Mouse (Mus musculus): ENCODE measurements around the gene Nfkbid. TPM values are rescaled to one million over a fixed set of nuclear protein-coding genes. Genes with fewer than 3 reads are reported as not detected.

Nfkbid gene
- polyA plus RNA-seq, 1 experiment from 2014 or later: 3.2 TPM

GRCm38 (mm10) chr7:30435156-30435555, 13.6 kb downstream of the Nfkbid start:
- no peaks in the 10 kb centered on the region for H3K9me3 ChIP-seq (ENCODE audit: control insufficient read depth, low read length)
- WGBS: 48% methylated on average over 9 of the region's 9 CpGs
- no peak overlapping the region for H3K9ac ChIP-seq (ENCODE audit: low read length)
- no peak overlapping the region for H3K4me3 ChIP-seq (ENCODE audit: low read depth, low read length)
- H3K27ac ChIP-seq (ENCODE audit: low read depth): no peak overlapping the region
- H3K36me3 ChIP-seq (ENCODE audit: control insufficient read depth, insufficient read depth, low read length): no peaks in the 10 kb centered on the region
- no peak overlapping the region for H3K4me2 ChIP-seq (ENCODE audit: low read length)
- DNase-seq (ENCODE audit: low spot score) (no peak), ATAC-seq (replicated peaks; ENCODE audit: low FRiP score, low TSS enrichment, low read depth) (no peak)
- no peaks in the 10 kb centered on the region for H3K4me1 ChIP-seq (replicated peaks; ENCODE audit: control insufficient read depth, insufficient read depth, low read length)
- no peaks in the 10 kb centered on the region for H3K27me3 ChIP-seq (replicated peaks; ENCODE audit: control insufficient read depth, insufficient read depth, low read length)

DNA sequence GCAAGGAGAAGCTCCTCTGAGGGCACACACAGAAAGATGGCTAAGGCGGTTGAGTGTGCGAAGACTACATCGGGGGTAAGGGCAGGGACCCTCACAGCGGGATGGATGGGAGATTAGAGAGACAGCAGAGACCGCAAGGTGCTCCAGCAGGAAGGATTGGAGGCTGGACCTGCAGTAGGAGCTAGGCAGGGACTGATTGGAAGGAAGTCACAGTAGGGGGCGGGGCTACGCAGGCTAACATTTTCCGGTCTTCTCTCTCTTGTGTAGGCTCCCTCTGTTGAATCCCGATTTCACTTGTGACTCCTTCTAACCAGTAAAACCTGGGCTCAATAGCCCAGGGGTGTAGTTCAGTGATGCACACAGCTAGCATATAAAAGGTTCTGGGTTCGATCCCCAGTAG, 15.3 kb downstream of the Nfkbid start:
- Histone ChIP-seq H3K27ac (ENCODE audit: low read depth) (no peak overlapping the region), H3K9me3 (ENCODE audit: control insufficient read depth, low read length) (no peaks in the 10 kb centered on the region)

DNA sequence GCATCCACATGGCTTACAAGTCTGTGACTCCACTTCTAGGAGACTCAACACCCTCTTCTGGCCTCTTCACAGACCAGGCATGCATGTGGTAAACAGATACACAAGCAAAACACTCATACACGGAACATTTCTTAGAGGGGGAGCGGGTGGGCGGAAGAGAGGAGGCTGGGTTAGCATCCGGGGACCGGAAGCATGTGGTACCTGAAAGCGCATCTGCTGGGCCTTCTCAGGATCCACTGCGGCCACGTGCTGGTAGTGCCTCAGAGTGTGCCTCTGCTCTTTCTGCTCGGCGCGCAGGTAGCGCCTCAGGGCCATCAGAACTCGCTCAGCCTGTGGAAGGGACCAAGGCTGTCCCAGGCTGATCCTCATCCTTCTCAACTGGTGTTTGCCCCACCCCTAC, 18.2 kb downstream of the Nfkbid start:
- ATAC-seq (replicated peaks; ENCODE audit: low FRiP score, low TSS enrichment, low read depth) (no peak), DNase-seq (ENCODE audit: low spot score) (no peak)
- Histone ChIP-seq H3K9me3 (ENCODE audit: control insufficient read depth, low read length) (no peaks in the 10 kb centered on the region), H3K36me3 (ENCODE audit: control insufficient read depth, insufficient read depth, low read length) (no peaks in the 10 kb centered on the region), H3K9ac (ENCODE audit: low read length) (no peak overlapping the region), H3K4me2 (ENCODE audit: low read length) (no peak overlapping the region), H3K4me1 (replicated peaks; ENCODE audit: control insufficient read depth, insufficient read depth, low read length) (peaks cover 7% of the 10 kb centered on the region), H3K27ac (ENCODE audit: low read depth) (no peak overlapping the region), H3K4me3 (ENCODE audit: low read depth, low read length) (no peak overlapping the region), H3K27me3 (replicated peaks; ENCODE audit: control insufficient read depth, insufficient read depth, low read length) (peaks cover 5% of the 10 kb centered on the region; the same call in 1 of the 2 replicates)
- 78% methylated on average over 13 of the region's 13 CpGs for WGBS

More for the DNA sequence above, 15.3 kb downstream of the Nfkbid start:
- Histone ChIP-seq H3K4me2 (ENCODE audit: low read length) (no peak overlapping the region), H3K4me1 (replicated peaks; ENCODE audit: control insufficient read depth, insufficient read depth, low read length) (no peaks in the 10 kb centered on the region), H3K4me3 (ENCODE audit: low read depth, low read length) (no peak overlapping the region), H3K36me3 (ENCODE audit: control insufficient read depth, insufficient read depth, low read length) (no peaks in the 10 kb centered on the region), H3K9ac (ENCODE audit: low read length) (no peak overlapping the region), H3K27me3 (replicated peaks; ENCODE audit: control insufficient read depth, insufficient read depth, low read length) (no peaks in the 10 kb centered on the region)
- ATAC-seq (replicated peaks; ENCODE audit: low FRiP score, low TSS enrichment, low read depth) (no peak), DNase-seq (ENCODE audit: low spot score) (no peak)
- 24% methylated on average over 10 of the region's 10 CpGs for WGBS

DNA sequence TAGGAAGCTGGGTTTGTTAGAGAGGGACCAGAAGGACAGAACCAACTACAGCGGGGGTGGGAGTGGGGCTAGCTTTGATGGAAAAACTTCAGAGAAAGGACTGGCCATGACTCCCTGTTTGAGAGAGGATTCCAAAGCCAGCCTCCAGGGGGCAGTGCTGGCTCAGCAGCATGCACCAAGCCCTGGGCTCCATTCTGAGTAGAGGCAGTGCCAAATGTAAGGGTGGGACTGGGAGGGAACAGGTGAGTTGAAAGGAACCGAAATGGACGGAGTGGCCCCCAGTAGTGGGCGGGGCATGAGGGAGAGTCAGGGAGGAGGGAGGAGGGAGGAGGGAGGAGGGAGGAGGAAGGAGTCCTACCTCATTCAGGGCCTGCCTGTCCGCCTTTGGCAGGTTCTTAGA, 19.2 kb downstream of the Nfkbid start:
- ATAC-seq (replicated peaks; ENCODE audit: low FRiP score, low TSS enrichment, low read depth) (no peak), DNase-seq (ENCODE audit: low spot score) (peak; percentile 77)
- Histone ChIP-seq H3K4me3 (ENCODE audit: low read depth, low read length) (no peak overlapping the region), H3K27ac (ENCODE audit: low read depth) (no peak overlapping the region), H3K9me3 (ENCODE audit: control insufficient read depth, low read length) (no peaks in the 10 kb centered on the region), H3K27me3 (replicated peaks; ENCODE audit: control insufficient read depth, insufficient read depth, low read length) (peaks cover 6% of the 10 kb centered on the region), H3K4me2 (ENCODE audit: low read length) (no peak overlapping the region), H3K36me3 (ENCODE audit: control insufficient read depth, insufficient read depth, low read length) (no peaks in the 10 kb centered on the region), H3K4me1 (replicated peaks; ENCODE audit: control insufficient read depth, insufficient read depth, low read length) (peaks cover 9% of the 10 kb centered on the region), H3K9ac (ENCODE audit: low read length) (no peak overlapping the region)
- 22% methylated on average over 5 of the region's 5 CpGs for WGBS

DNA sequence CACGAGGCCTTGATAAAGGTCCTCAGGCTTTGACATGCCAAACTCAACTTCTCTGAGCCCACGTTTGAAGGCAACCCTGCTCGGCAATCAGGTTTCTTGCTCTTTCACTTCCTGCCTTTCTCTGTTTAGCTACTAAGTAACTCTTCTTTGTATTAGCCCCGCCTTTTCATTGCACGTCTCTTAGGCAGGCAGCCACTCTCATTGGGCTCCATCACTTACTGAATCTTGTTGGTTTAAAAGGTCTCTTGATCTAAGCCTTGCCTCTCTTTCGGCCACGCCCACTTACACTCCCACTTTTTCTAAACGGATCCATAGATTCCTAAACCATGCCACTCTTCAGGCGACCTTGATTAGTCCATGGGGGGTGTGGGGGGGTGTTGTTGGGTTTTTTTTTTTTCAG, 22.2 kb downstream of the Nfkbid start:
- Histone ChIP-seq H3K9ac (ENCODE audit: low read length) (no peak overlapping the region), H3K4me3 (ENCODE audit: low read depth, low read length) (no peak overlapping the region), H3K36me3 (ENCODE audit: control insufficient read depth, insufficient read depth, low read length) (no peaks in the 10 kb centered on the region), H3K4me2 (ENCODE audit: low read length) (peak overlapping the region; percentile 56), H3K27me3 (replicated peaks; ENCODE audit: control insufficient read depth, insufficient read depth, low read length) (peaks cover 6% of the 10 kb centered on the region), H3K4me1 (replicated peaks; ENCODE audit: control insufficient read depth, insufficient read depth, low read length) (peaks cover 9% of the 10 kb centered on the region), H3K9me3 (ENCODE audit: control insufficient read depth, low read length) (no peaks in the 10 kb centered on the region), H3K27ac (ENCODE audit: low read depth) (no peak overlapping the region)
- 21% methylated on average over 9 of the region's 9 CpGs for WGBS
- ATAC-seq (replicated peaks; ENCODE audit: low FRiP score, low TSS enrichment, low read depth): no peak
- DNase-seq (ENCODE audit: low spot score): no peak

GRCm38 (mm10) chr7:30444154-30444970, 22.8 kb downstream of the Nfkbid start:
- H3K27me3 ChIP-seq (replicated peaks; ENCODE audit: control insufficient read depth, insufficient read depth, low read length): peaks cover 6% of the 10 kb centered on the region
- peak overlapping the region; percentile 56 for H3K4me2 ChIP-seq (ENCODE audit: low read length)
- no peaks in the 10 kb centered on the region for H3K9me3 ChIP-seq (ENCODE audit: control insufficient read depth, low read length)
- under 1% methylated on average over 38 of the region's 38 CpGs for WGBS
- no peak for DNase-seq (ENCODE audit: low spot score)
- ATAC-seq (replicated peaks; ENCODE audit: low FRiP score, low TSS enrichment, low read depth): peak; percentile 24; the same call in 1 of the 2 replicates
- peak overlapping the region; percentile 40 for H3K4me3 ChIP-seq (ENCODE audit: low read depth, low read length)
- H3K9ac ChIP-seq (ENCODE audit: low read length): peak overlapping the region; percentile 33; the same call in 1 of the 2 replicates
- no peaks in the 10 kb centered on the region for H3K36me3 ChIP-seq (ENCODE audit: control insufficient read depth, insufficient read depth, low read length)
- peaks cover 9% of the 10 kb centered on the region for H3K4me1 ChIP-seq (replicated peaks; ENCODE audit: control insufficient read depth, insufficient read depth, low read length)
- no peak overlapping the region for H3K27ac ChIP-seq (ENCODE audit: low read depth)

GRCm38 (mm10) chr7:30444971-30445751, 23.6 kb downstream of the Nfkbid start, which contains the start of gene Aplp1:
Gene Aplp1, minus strand, starts transcription at chr7:30445535.
- peaks cover 6% of the 10 kb centered on the region for H3K27me3 ChIP-seq (replicated peaks; ENCODE audit: control insufficient read depth, insufficient read depth, low read length)
- peak within 1 kb of the TSS; percentile 33; the same call in 1 of the 2 replicates for H3K9ac ChIP-seq (ENCODE audit: low read length)
- peak; percentile 77 for DNase-seq (ENCODE audit: low spot score)
- 0% methylated on average over 50 of the region's 72 CpGs for WGBS
- H3K4me1 ChIP-seq (replicated peaks; ENCODE audit: control insufficient read depth, insufficient read depth, low read length): peaks cover 9% of the 10 kb centered on the region
- peak within 1 kb of the TSS; percentile 56 for H3K4me2 ChIP-seq (ENCODE audit: low read length)
- peak; percentile 85 for ATAC-seq (replicated peaks; ENCODE audit: low FRiP score, low TSS enrichment, low read depth)
- H3K36me3 ChIP-seq (ENCODE audit: control insufficient read depth, insufficient read depth, low read length): no peaks in the 10 kb centered on the region
- H3K4me3 ChIP-seq (ENCODE audit: low read depth, low read length): peak within 1 kb of the TSS; percentile 40
- H3K9me3 ChIP-seq (ENCODE audit: control insufficient read depth, low read length): no peaks in the 10 kb centered on the region
- H3K27ac ChIP-seq (ENCODE audit: low read depth): no peak within 1 kb of the TSS

GRCm38 (mm10) chr7:30450241-30450640, 28.7 kb downstream of the Nfkbid start:
- H3K27me3 ChIP-seq (replicated peaks; ENCODE audit: control insufficient read depth, insufficient read depth, low read length): peaks cover 33% of the 10 kb centered on the region
- WGBS: 75% methylated on average over 7 of the region's 7 CpGs
- ATAC-seq (replicated peaks; ENCODE audit: low FRiP score, low TSS enrichment, low read depth): no peak

More at GRCm38 (mm10) chr7:30450241-30450640, 28.7 kb downstream of the Nfkbid start:
- H3K27ac ChIP-seq (ENCODE audit: low read depth): no peak overlapping the region
- DNase-seq (ENCODE audit: low spot score): no peak
- H3K4me1 ChIP-seq (replicated peaks; ENCODE audit: control insufficient read depth, insufficient read depth, low read length): no peaks in the 10 kb centered on the region
- no peak overlapping the region for H3K4me2 ChIP-seq (ENCODE audit: low read length)
- no peaks in the 10 kb centered on the region for H3K9me3 ChIP-seq (ENCODE audit: control insufficient read depth, low read length)
- H3K9ac ChIP-seq (ENCODE audit: low read length): no peak overlapping the region
- H3K36me3 ChIP-seq (ENCODE audit: control insufficient read depth, insufficient read depth, low read length): no peaks in the 10 kb centered on the region
- no peak overlapping the region for H3K4me3 ChIP-seq (ENCODE audit: low read depth, low read length)
